10 mouse cellular contexts compared by ENCODE assay signal in genomic region chr5:30104841-30105667, GRCm38 (mm10). TPM values are rescaled to one million over a fixed set of nuclear protein-coding genes. Genes with fewer than 3 reads are reported as not detected.
DNase-seq lines count a peak whose midpoint lies in the region; ATAC-seq lines count a peak whose summit lies in the region.
"Had no signal": no experiment of that assay in that cellular context is flagged by ENCODE, and none has a peak within 500 bp of the region (broad histone marks: within the 10 kb centered on the region; RNA-seq: fewer than 3 reads in every experiment).

TSS of gene Garem2 (plus strand) at chr5:30105161.

- no peak for DNase-seq in kidney, adult 8-10 months
- peak; percentile 50 for DNase-seq in Muller cell, postnatal 12 days (ENCODE audit: inconsistent ontology term)
- DNase-seq in forebrain, embryonic 10.5 days (ENCODE audit: extremely low spot score, low spot score): peak; percentile 58
- DNase-seq in layer of hippocampus, postnatal 14 days (ENCODE audit: low spot score in 2 of 2): no peak
- peak; percentile 94 for DNase-seq in midbrain, embryonic 11.5 days (ENCODE audit: low spot score, missing footprints)
- DNase-seq in natural killer cell, adult 2 months (ENCODE audit: low spot score in 2 of 2): no peak
- no peak for DNase-seq in ovary, postnatal 14 days (ENCODE audit: low spot score)

- H3K4me3 ChIP-seq in kidney, embryonic 16.5 days (ENCODE audit: low read length): peak within 1 kb of the TSS; percentile 55
- H3K4me3 ChIP-seq in forebrain, embryonic 10.5 days: peak within 1 kb of the TSS; percentile 67
- H3K4me3 ChIP-seq in midbrain, embryonic 11.5 days (ENCODE audit: low read depth, low read length): peak within 1 kb of the TSS; percentile 66

- ATAC-seq in kidney, embryonic 16.5 days (ENCODE audit: low FRiP score, low TSS enrichment): peak; percentile 46
- peak; percentile 41 for ATAC-seq in midbrain, embryonic 11.5 days (ENCODE audit: low FRiP score)

- under 1% methylated on average over 50 of the region's 65 CpGs for WGBS in kidney, embryonic 16.5 days
- WGBS in forebrain, embryonic 10.5 days: under 1% methylated on average over 65 of the region's 65 CpGs
- under 1% methylated on average over 59 of the region's 65 CpGs for WGBS in midbrain, embryonic 11.5 days

- peaks cover 32% of the 10 kb centered on the region for H3K4me1 ChIP-seq in kidney, embryonic 16.5 days (ENCODE audit: insufficient read depth, low read length)
- H3K4me1 ChIP-seq in forebrain, embryonic 10.5 days: peaks cover 54% of the 10 kb centered on the region
- H3K4me1 ChIP-seq in midbrain, embryonic 11.5 days (ENCODE audit: control insufficient read depth, insufficient read depth, low read length): peaks cover 42% of the 10 kb centered on the region

- no peak within 1 kb of the TSS for H3K27ac ChIP-seq in kidney, embryonic 16.5 days (ENCODE audit: low read length)
- peak within 1 kb of the TSS; percentile 85 for H3K27ac ChIP-seq in forebrain, embryonic 10.5 days
- H3K27ac ChIP-seq in midbrain, embryonic 11.5 days (ENCODE audit: low read depth, low read length): peak within 1 kb of the TSS; percentile 67; the same call in 1 of the 2 replicates

- no peaks in the 10 kb centered on the region for H3K9me3 ChIP-seq in kidney, embryonic 16.5 days (ENCODE audit: low read length)
- H3K9me3 ChIP-seq in forebrain, embryonic 10.5 days: no peaks in the 10 kb centered on the region
- no peaks in the 10 kb centered on the region for H3K9me3 ChIP-seq in midbrain, embryonic 11.5 days (ENCODE audit: control insufficient read depth, low read length)

- no peaks in the 10 kb centered on the region for H3K36me3 ChIP-seq in kidney, embryonic 16.5 days (ENCODE audit: insufficient read depth, low read length)
- H3K36me3 ChIP-seq in forebrain, embryonic 10.5 days (replicated peaks): no peaks in the 10 kb centered on the region
- no peaks in the 10 kb centered on the region for H3K36me3 ChIP-seq in midbrain, embryonic 11.5 days (ENCODE audit: control insufficient read depth, insufficient read depth, low read length)

- H3K9ac ChIP-seq in kidney, embryonic 16.5 days (replicated peaks; ENCODE audit: low read length): peak within 1 kb of the TSS; percentile 61
- peak within 1 kb of the TSS; percentile 84 for H3K9ac ChIP-seq in midbrain, embryonic 11.5 days (ENCODE audit: low read length)

- peaks cover 39% of the 10 kb centered on the region for H3K27me3 ChIP-seq in kidney, embryonic 16.5 days (ENCODE audit: insufficient read depth, low read length)
- peaks cover 76% of the 10 kb centered on the region for H3K27me3 ChIP-seq in forebrain, embryonic 10.5 days (ENCODE audit: poor library complexity, severe bottlenecking)
- H3K27me3 ChIP-seq in midbrain, embryonic 11.5 days (ENCODE audit: control insufficient read depth, insufficient read depth, low read length): no peaks in the 10 kb centered on the region

- H3K4me2 ChIP-seq in kidney, embryonic 16.5 days (replicated peaks; ENCODE audit: low read depth, low read length): peak within 1 kb of the TSS; percentile 95
- H3K4me2 ChIP-seq in midbrain, embryonic 11.5 days: peak within 1 kb of the TSS; percentile 94

RNA-seq across cellular contexts. Expression of gene Garem2, which starts in this region (rescaled TPM):
- 0.52 and 0.75 TPM in 2 replicates for polyA plus RNA-seq in kidney, embryonic 16.5 days (2015; fragmentation: Nextera tagmentation; extraction: Ambion mirVana)
- 2.9 and 3.3 TPM in 2 replicates for polyA plus RNA-seq in forebrain, embryonic 10.5 days (2016; fragmentation: Nextera tagmentation; extraction: Ambion mirVana)
- 10 to 100 TPM; 13.7 to 14.8 TPM for total RNA-seq in layer of hippocampus, postnatal 14 days (2021)
- polyA plus RNA-seq in midbrain, embryonic 11.5 days (2014; fragmentation: Nextera tagmentation; extraction: Ambion mirVana): 14.3 and 15.3 TPM in 2 replicates
- total RNA-seq: adrenal gland, adult 18-20 months; liver, adult 2 months had no signal
- polyA plus RNA-seq: liver, adult 2 months had no signal

Comparison
In these comparisons a context has a peak if more than half of its experiments do, and no peak if none do; other contexts are left out.
1. Peak in ATAC-seq, H3K4me3 ChIP-seq, H3K9ac ChIP-seq and H3K4me2 ChIP-seq in kidney, embryonic 16.5 days; RNA of the gene not detected or under 1 TPM.
2. DNase-seq: peak in Muller cell, postnatal 12 days (single experiment), forebrain, embryonic 10.5 days (single experiment) and midbrain, embryonic 11.5 days (single experiment); none in kidney, adult 8-10 months (0 of 2), layer of hippocampus, postnatal 14 days (0 of 2), natural killer cell, adult 2 months (0 of 2) and ovary, postnatal 14 days (single experiment).
3. Peak in every context shown above with its lines, with median percentiles within 50 percentile points of each other: H3K4me3 ChIP-seq.